Mouse (Mus musculus): ENCODE measurements around the gene Olfr453.

DNA sequence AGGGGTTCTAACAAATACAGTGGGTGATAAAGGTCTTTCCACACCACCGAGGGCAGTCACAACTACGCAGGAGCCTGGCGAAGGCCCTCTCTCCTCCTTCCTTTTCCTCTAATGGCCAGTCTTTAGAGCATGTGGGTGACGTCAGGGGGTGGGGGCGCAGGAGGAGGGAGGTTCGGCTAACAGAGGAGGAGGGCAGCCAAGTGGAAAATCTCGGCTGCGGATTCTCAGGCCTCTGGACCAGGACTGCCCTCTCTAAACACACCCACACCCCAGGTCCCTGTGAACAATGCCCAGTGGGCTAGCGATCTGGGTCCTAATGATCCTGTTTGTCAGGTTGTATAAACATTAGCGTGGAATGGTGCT lies 47.0 kb upstream of the Olfr453 start:
- TF ChIP-seq GATA1 (IDR thresholded peaks at IDR 0.05; ENCODE audit: low read length): no peak
- no peak for TF ChIP-seq TAL1 (IDR thresholded peaks at IDR 0.05; ENCODE audit: low read length)
